Mouse (Mus musculus): Measurements from ENCODE around the gene Reep1.
"Not testable (repeated sequence)": the region's sequence is repeated elsewhere in the genome, so short reads cannot be mapped to it uniquely, and the experiment has no call there.

Reep1 gene

DNA sequence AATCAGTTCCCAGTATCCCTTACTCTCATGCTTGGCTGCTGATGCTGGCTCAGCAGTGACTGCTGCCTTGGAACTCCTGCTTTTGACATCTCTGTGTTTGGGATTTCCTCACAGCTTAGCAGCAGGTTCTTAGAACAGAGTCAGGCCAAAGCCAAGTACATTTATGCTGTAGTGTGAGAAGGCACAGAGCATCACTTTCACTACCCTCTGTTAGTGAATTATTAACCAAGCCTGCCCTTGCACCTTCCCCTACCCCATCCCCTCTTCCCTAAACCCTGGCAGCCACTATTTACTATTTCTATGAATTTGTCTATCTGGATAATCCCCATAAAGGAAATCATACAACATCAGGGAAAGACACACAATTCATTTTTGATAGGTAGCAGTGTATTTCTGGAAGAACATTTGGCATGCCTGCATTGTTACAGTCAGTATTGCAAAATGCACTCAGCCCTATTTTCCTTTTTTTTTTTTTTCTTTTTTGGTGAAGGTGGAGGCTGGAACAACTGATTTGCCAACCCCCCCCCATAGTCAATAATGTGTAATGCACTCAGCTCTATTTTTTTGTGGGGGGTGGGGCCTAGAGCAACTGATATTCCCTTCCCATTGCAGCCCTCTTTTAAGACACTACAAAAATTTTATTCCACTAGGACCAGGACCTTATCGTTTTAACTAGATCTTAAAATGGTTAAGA, 133.4 kb downstream of the Reep1 start:
- no peak for DNase-seq (ENCODE audit: low spot score in 2 of 2)

DNA sequence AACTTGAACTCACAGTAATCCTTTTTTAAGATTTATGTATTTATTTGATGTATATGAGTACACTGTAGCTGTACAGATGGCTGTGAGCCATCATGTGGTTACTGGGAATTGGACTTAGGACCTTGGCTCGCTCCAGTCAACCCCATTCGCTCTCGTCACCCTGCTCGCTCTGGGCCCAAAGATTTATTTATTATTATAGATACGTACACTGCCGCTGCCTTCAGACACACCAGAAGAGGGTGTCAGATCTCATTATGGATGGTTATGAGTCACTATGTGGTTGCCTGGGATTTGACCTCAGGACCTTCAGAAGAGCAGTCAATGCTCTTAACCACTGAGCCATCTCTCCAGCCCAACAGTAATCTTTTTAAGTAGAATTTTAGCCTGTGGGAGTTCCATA, 139.5 kb downstream of the Reep1 start:
- DNase-seq (ENCODE audit: low spot score in 2 of 2) = not testable (repeated sequence)
